10 mouse cellular contexts compared by ENCODE assay signal in the genomic region with DNA sequence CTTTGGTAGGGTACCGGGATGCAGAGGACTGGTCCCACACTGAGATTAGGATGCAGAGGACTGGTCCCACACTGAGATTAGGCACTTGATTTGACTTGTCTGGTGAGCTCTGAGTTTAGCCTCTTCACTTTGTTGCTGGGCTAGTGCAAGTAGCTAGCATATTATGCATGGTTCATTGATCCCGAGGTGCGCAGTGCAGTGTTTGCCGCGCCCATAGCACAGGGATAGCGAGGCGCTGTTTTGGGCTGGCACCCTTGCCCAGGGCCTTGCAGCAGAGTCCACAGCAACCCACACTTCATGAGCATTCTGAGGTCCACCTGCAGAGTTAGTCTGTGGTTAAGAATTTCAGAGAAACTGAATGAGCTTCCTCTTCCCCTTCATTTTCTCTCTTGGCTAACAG. TPM values are rescaled to one million over a fixed set of nuclear protein-coding genes. Genes with fewer than 3 reads are reported as not detected.
DNase-seq lines count a peak whose midpoint lies in the region; ATAC-seq and TF ChIP-seq lines count a peak whose summit lies in the region.
"Had no signal": no experiment of that assay in that cellular context is flagged by ENCODE, and none has a peak within 500 bp of the region (broad histone marks: within the 10 kb centered on the region; RNA-seq: fewer than 3 reads in every experiment).

No protein-coding gene starts in this region.

- 90% methylated on average over 7 of the region's 7 CpGs for whole genome bisulfite sequencing in heart, embryonic 13.5 days
- 91% methylated on average over 7 of the region's 7 CpGs for WGBS in heart, embryonic 12.5 days
- 81% methylated on average over 7 of the region's 7 CpGs for WGBS in forebrain, embryonic 14.5 days
- 94% methylated on average over 7 of the region's 7 CpGs for whole genome bisulfite sequencing in limb, embryonic 13.5 days

- peak overlapping the region; percentile 97 for H3K4me2 ChIP-seq in heart, embryonic 13.5 days
- H3K4me2 ChIP-seq in heart, embryonic 12.5 days, result no peak overlapping the region; the same call in 1 of the 2 replicates
- H3K4me2 ChIP-seq in forebrain, embryonic 14.5 days (ENCODE audit: low read length), result peak overlapping the region; percentile 80
- peak overlapping the region; percentile 92; the same call in 1 of the 2 replicates for H3K4me2 ChIP-seq in limb, embryonic 13.5 days (replicated peaks)

- H3K9me3 ChIP-seq in heart, embryonic 13.5 days, result no peaks in the 10 kb centered on the region
- no peaks in the 10 kb centered on the region for H3K9me3 ChIP-seq in heart, embryonic 12.5 days (replicated peaks)
- no peaks in the 10 kb centered on the region for H3K9me3 ChIP-seq in E14TG2a.4 (ENCODE audit: low read length)
- H3K9me3 ChIP-seq in forebrain, embryonic 14.5 days (replicated peaks; ENCODE audit: control insufficient read depth, low read length), result no peaks in the 10 kb centered on the region
- no peaks in the 10 kb centered on the region for H3K9me3 ChIP-seq in limb, embryonic 13.5 days

- no peaks in the 10 kb centered on the region for H3K27me3 ChIP-seq in heart, embryonic 13.5 days (replicated peaks)
- H3K27me3 ChIP-seq in heart, embryonic 12.5 days (replicated peaks), result no peaks in the 10 kb centered on the region
- H3K27me3 ChIP-seq in E14TG2a.4 (ENCODE audit: insufficient read depth, low read length), result no peaks in the 10 kb centered on the region
- H3K27me3 ChIP-seq in forebrain, embryonic 14.5 days (replicated peaks; ENCODE audit: control insufficient read depth, insufficient read depth, low read length), result no peaks in the 10 kb centered on the region
- H3K27me3 ChIP-seq in limb, embryonic 13.5 days, result no peaks in the 10 kb centered on the region

- H3K36me3 ChIP-seq in heart, embryonic 13.5 days, result peaks cover 33% of the 10 kb centered on the region
- H3K36me3 ChIP-seq in heart, embryonic 12.5 days, result peaks cover 15% of the 10 kb centered on the region
- peaks cover 58% of the 10 kb centered on the region for H3K36me3 ChIP-seq in E14TG2a.4 (ENCODE audit: insufficient read depth, low read length)
- peaks cover 25% of the 10 kb centered on the region for H3K36me3 ChIP-seq in forebrain, embryonic 14.5 days (ENCODE audit: control insufficient read depth, insufficient read depth, low read length)
- peaks cover 34% of the 10 kb centered on the region for H3K36me3 ChIP-seq in limb, embryonic 13.5 days

- peaks cover 81% of the 10 kb centered on the region for H3K4me1 ChIP-seq in heart, embryonic 13.5 days
- peaks cover 65% of the 10 kb centered on the region for H3K4me1 ChIP-seq in heart, embryonic 12.5 days (replicated peaks)
- H3K4me1 ChIP-seq in E14TG2a.4 (replicated peaks; ENCODE audit: low read depth, low read length), result peaks cover 79% of the 10 kb centered on the region
- peaks cover 25% of the 10 kb centered on the region for H3K4me1 ChIP-seq in forebrain, embryonic 14.5 days (ENCODE audit: control insufficient read depth, insufficient read depth, low read length)
- H3K4me1 ChIP-seq in limb, embryonic 13.5 days, result peaks cover 53% of the 10 kb centered on the region

- no peak for DNase-seq in forebrain, embryonic 14.5 days (ENCODE audit: low spot score)
- no peak for DNase-seq in layer of hippocampus, adult 11-12 months (ENCODE audit: low spot score)
- no peak for DNase-seq in B cell, adult 2 months
- DNase-seq in gastrocnemius, postnatal 4 days (ENCODE audit: low spot score in 2 of 2), result no peak
- DNase-seq: lung, postnatal 4 days had no signal

- ATAC-seq in heart, embryonic 13.5 days (ENCODE audit: extremely low read depth, insufficient number of reproducible peaks, low FRiP score, low TSS enrichment), result no peak
- no peak for ATAC-seq in heart, embryonic 12.5 days (ENCODE audit: insufficient number of reproducible peaks, low FRiP score)
- ATAC-seq in forebrain, embryonic 14.5 days, result no peak
- ATAC-seq in limb, embryonic 13.5 days (ENCODE audit: low FRiP score, low read depth), result no peak

- no peak for TF ChIP-seq CTCF in E14TG2a.4 (conservative IDR thresholded peaks at IDR 0.05; ENCODE audit: low read length)

- H3K27ac ChIP-seq in heart, embryonic 13.5 days (replicated peaks), result no peak overlapping the region
- no peak overlapping the region for H3K27ac ChIP-seq in heart, embryonic 12.5 days (ENCODE audit: poor library complexity, severe bottlenecking)
- no peak overlapping the region for H3K27ac ChIP-seq in forebrain, embryonic 14.5 days (ENCODE audit: low read depth, low read length)
- no peak overlapping the region for H3K27ac ChIP-seq in limb, embryonic 13.5 days

- peak overlapping the region; percentile 99; the same call in 1 of the 2 replicates for H3K9ac ChIP-seq in heart, embryonic 13.5 days
- no peak overlapping the region for H3K9ac ChIP-seq in heart, embryonic 12.5 days
- no peak overlapping the region; the same call in 1 of the 2 replicates for H3K9ac ChIP-seq in forebrain, embryonic 14.5 days (ENCODE audit: low read length)
- peak overlapping the region; percentile 25; the same call in 1 of the 2 replicates for H3K9ac ChIP-seq in limb, embryonic 13.5 days

- H3K4me3 ChIP-seq in heart, embryonic 13.5 days, result peak overlapping the region; percentile 86; the same call in 1 of the 2 replicates
- no peak overlapping the region for H3K4me3 ChIP-seq in heart, embryonic 12.5 days
- peak overlapping the region; percentile 98 for H3K4me3 ChIP-seq in E14TG2a.4 (replicated peaks; ENCODE audit: low read length)
- H3K4me3 ChIP-seq in forebrain, embryonic 14.5 days (ENCODE audit: low read depth, low read length), result no peak overlapping the region
- H3K4me3 ChIP-seq in limb, embryonic 13.5 days, result 0 out of 2 replicates have a peak overlapping the region, but pooled peaks have one; percentile 7

RNA-seq across cellular contexts. Expression of a gene that starts 3.2 kb away (rescaled TPM):
- polyA plus RNA-seq in heart, embryonic 13.5 days (2015; fragmentation: Nextera tagmentation; extraction: Ambion mirVana), result 23.1 and 30.4 TPM in 2 replicates
- polyA plus RNA-seq in heart, embryonic 12.5 days (2016; fragmentation: Nextera tagmentation; extraction: Ambion mirVana), result 28.4 and 31.8 TPM in 2 replicates
- 47.2 and 57.7 TPM in 2 replicates for polyA plus RNA-seq in forebrain, embryonic 14.5 days (2014; fragmentation: Nextera tagmentation; extraction: Ambion mirVana)
- 42.0 and 53.6 TPM in 2 replicates for polyA plus RNA-seq in limb, embryonic 13.5 days (2015; fragmentation: Nextera tagmentation; extraction: Ambion mirVana)
- 10 to 100 TPM; 15.6 to 17.4 TPM for total RNA-seq in gastrocnemius, postnatal 4 days (2021)

RNA-seq across cellular contexts. Expression of a gene that starts 8.1 kb away (rescaled TPM):
- 0.12 and 0.31 TPM in 2 replicates for polyA plus RNA-seq in heart, embryonic 13.5 days (2015; fragmentation: Nextera tagmentation; extraction: Ambion mirVana)
- not detected in 2 replicates for polyA plus RNA-seq in heart, embryonic 12.5 days (2016; fragmentation: Nextera tagmentation; extraction: Ambion mirVana)
- polyA plus RNA-seq in forebrain, embryonic 14.5 days (2014; fragmentation: Nextera tagmentation; extraction: Ambion mirVana), result 0.28 and 0.46 TPM in 2 replicates
- polyA plus RNA-seq in limb, embryonic 13.5 days (2015; fragmentation: Nextera tagmentation; extraction: Ambion mirVana), result not detected in 2 replicates
- under 1 TPM in 1 of 2 experiments, not detected in 1; 0.44 TPM for total RNA-seq in gastrocnemius, postnatal 4 days (2021)
- polyA plus RNA-seq: testis, adult 2 months had no signal

RNA-seq across cellular contexts. Expression of a gene that starts 45.3 kb away (rescaled TPM):
- polyA plus RNA-seq in heart, embryonic 13.5 days (2015; fragmentation: Nextera tagmentation; extraction: Ambion mirVana), result 16.1 and 17.3 TPM in 2 replicates
- polyA plus RNA-seq in heart, embryonic 12.5 days (2016; fragmentation: Nextera tagmentation; extraction: Ambion mirVana), result 22.3 and 24.6 TPM in 2 replicates
- polyA plus RNA-seq in forebrain, embryonic 14.5 days (2014; fragmentation: Nextera tagmentation; extraction: Ambion mirVana), result 37.9 and 39.7 TPM in 2 replicates
- polyA plus RNA-seq in limb, embryonic 13.5 days (2015; fragmentation: Nextera tagmentation; extraction: Ambion mirVana), result 14.2 TPM in 2 replicates
- 10 to 100 TPM; 21.9 to 22.4 TPM for total RNA-seq in gastrocnemius, postnatal 4 days (2021)

Comparison
In these comparisons a context has a peak if more than half of its experiments do, and no peak if none do; other contexts are left out.
1. H3K4me3 ChIP-seq: peak in heart, embryonic 13.5 days (single experiment), E14TG2a.4 (single experiment) and limb, embryonic 13.5 days (single experiment); none in heart, embryonic 12.5 days (single experiment) and forebrain, embryonic 14.5 days (single experiment).
2. H3K9ac ChIP-seq: peak in heart, embryonic 13.5 days (single experiment) and limb, embryonic 13.5 days (single experiment); none in heart, embryonic 12.5 days (single experiment) and forebrain, embryonic 14.5 days (single experiment).